Mouse (Mus musculus): ENCODE measurements around the gene Gm20605.

- TF ChIP-seq CTCF (IDR thresholded peaks at IDR 0.05; ENCODE audit: low read depth) (no peak), EP300 (IDR thresholded peaks at IDR 0.05; ENCODE audit: low read depth) (no peak)
These were observed 34.1 kb downstream of the Gm20605 start for GRCm38 (mm10) chr5:137663057-137663456.

Data from liver, postnatal 0 days (tissue).